Mouse (Mus musculus): ENCODE data around the gene Ndufaf2. TPM values are rescaled to one million over a fixed set of nuclear protein-coding genes. Genes with fewer than 3 reads are reported as not detected.

Ndufaf2 gene
- total RNA-seq, 1 experiment from 2014 or later = 10.6 TPM

DNA sequence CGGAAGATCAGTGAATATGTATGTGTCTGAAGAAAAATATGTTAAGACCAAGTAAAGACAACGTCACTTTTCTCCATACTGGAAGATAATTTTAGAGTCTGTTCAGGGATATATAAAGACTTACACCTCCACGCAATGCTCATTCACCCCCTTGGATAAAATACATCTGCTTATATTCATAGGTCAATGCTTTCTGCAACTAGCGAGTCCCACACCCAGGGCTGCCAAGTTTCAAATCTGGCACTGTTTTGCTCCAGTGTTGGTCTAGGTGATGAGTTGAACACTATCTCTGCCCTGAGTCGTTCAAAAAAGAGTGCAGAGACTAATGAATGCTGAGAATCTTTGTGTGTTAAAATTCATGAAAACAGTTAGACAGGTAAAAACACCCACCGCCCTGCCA, 47.5 kb downstream of the Ndufaf2 start:
- ATAC-seq (ENCODE audit: extremely low read depth, insufficient number of reproducible peaks, low FRiP score, poor library complexity, severe bottlenecking) = no peak

DNA sequence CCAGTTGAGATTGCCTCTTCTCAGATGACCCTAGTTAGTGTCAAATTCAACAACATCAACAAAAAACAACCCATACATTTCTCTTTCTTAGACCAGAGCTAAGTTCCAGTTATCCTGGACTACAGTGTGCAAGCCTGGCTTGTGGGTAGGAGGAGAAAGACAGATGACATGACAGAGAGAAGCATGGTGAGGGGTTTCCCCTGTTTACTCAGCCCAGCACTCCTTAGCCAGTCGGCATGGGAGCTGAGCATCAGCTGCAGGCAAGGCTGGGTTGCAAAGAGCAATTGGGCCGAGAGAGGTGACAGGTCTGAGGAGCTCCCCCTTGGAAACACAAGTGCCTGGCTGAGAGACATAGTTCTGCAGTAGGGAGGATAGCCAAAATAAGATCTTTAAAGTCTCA, 57.7 kb downstream of the Ndufaf2 start:
- no peak for ATAC-seq (ENCODE audit: extremely low read depth, insufficient number of reproducible peaks, low FRiP score, poor library complexity, severe bottlenecking)

DNA sequence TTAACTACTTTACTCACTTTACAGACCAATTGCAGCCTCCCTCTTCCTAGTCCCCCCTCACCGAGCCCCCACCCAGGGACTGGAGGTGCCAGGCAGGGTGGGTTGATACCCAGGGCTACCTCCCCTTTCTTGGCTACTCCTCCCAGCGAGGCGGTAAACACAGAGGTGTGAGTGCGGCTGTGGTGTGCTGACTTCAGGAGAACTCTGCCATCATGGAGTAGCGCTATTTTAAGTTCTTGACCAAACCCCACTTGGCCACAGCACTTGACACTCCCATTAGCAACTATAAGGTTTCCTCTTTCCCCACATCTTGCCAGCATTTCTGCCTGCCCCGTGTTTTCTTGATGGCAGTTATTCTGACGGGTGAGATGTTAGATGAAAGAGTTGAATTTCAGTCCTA, 62.0 kb downstream of the Ndufaf2 start:
- no peak for ATAC-seq (ENCODE audit: extremely low read depth, insufficient number of reproducible peaks, low FRiP score, poor library complexity, severe bottlenecking)

DNA sequence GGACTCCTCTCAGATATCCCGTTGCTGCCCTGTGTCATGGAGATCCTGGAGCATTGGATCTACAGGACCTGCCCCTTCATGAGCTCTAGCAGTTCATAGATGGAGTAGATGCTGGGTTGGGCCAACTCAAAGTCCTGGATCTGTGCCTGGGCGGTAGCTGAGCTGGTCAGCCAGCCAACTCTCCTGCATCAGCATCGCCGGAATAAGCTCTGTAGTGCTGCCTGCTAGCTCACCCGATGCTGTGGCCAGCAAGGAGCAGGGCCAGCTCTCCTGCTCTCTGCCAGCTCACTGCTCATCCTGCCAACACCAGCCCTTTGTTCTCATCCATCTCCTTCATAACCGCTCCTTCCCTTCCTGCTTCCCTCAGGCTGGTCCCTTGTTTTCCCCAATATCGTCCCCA, 62.8 kb downstream of the Ndufaf2 start:
- ATAC-seq (ENCODE audit: extremely low read depth, insufficient number of reproducible peaks, low FRiP score, poor library complexity, severe bottlenecking) = no peak

DNA sequence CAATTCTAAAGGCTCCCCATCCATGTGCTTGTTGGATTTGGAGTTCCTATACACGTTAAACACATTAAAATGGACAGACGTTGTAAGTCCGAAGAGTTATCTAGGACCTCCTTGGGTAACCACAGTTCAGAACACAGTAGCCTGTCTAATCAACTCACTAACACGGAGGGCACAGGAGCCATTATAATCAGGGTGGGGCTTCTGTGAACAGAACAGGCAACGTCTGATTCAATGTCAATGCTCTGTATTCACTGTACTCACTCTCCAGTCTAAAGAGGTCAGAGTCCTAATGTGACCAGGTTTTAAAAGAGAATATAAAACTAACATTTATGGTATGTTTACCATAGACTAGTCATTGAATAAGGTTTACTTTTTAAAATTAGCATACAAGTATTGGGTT, 63.7 kb downstream of the Ndufaf2 start:
- ATAC-seq (ENCODE audit: extremely low read depth, insufficient number of reproducible peaks, low FRiP score, poor library complexity, severe bottlenecking) = no peak

DNA sequence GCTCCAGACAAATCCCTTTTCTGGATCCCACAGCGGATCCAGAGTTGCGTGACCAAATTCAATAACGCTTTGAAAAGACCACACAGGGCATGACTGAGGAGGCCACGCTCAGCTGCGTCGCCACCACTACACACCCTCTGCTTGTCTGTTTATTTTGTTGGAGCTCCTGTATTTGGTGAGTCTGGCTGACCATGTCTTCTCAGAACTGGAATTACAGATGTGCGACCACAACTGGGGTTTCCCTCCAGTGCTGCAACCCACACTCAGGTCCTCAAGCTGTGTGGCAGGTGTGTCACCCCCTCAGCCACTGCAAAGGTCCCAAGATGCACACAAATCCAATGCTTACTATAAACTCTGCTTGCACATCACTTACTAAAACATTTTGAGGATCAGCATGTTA, 66.1 kb downstream of the Ndufaf2 start:
- no peak for ATAC-seq (ENCODE audit: extremely low read depth, insufficient number of reproducible peaks, low FRiP score, poor library complexity, severe bottlenecking)

DNA sequence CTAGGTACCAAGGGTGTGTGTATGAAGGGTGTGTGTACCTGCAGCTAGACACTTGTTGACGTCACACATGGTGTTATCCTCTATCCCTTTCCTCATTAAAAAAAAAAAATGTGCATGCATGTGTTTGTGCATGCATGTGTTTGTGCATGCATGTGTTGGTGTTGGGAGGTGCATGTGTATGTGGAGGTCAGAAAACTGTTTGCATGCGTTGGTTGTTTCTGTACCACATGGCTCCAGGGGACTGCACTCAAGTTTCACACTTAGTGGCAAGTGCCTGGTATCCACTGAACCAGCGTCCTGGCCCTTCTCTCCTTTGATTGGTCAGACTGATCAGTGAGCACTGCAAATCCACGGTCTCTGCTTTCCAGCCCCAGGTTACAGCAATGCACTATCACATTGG, 71.7 kb downstream of the Ndufaf2 start:
- no peak for ATAC-seq (ENCODE audit: extremely low read depth, insufficient number of reproducible peaks, low FRiP score, poor library complexity, severe bottlenecking)

DNA sequence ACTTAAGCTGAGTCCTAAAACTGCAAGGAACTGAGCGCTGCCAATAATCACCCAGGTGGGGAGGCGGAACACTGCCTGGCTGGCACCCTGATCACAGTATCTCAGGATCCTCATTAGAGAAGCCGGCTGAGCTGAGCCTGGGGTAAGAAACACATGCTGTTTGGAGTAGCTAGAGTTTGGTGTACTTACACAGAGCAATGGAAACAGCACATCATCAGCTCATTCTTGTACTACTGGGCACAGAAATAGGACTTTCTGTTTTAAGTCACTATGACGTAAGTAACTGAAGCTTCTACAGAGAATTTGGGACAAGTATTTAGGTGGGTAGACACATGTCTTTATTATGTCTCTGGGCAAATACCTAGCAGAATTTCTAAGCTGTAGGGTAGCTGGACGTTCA, 72.4 kb downstream of the Ndufaf2 start:
- no peak for ATAC-seq (ENCODE audit: extremely low read depth, insufficient number of reproducible peaks, low FRiP score, poor library complexity, severe bottlenecking)

DNA sequence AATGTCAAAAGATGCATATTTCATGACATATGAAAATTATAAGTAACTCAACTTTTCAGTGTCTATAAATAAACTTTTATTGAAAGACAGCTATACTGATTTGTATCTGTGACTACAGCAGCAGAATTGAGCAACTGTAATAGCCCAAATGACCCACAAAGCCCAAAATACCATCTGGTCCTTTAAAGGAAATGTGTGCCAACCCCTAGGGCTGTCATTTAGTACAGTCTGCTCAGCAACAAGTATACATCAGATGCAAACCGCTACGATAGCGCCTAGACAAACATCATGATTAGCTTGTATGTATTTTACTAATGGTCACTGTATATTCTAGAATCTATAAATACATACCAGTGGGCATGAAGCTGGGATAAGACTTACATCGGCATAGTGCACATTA, 74.3 kb downstream of the Ndufaf2 start:
- ATAC-seq (ENCODE audit: extremely low read depth, insufficient number of reproducible peaks, low FRiP score, poor library complexity, severe bottlenecking) = no peak

DNA sequence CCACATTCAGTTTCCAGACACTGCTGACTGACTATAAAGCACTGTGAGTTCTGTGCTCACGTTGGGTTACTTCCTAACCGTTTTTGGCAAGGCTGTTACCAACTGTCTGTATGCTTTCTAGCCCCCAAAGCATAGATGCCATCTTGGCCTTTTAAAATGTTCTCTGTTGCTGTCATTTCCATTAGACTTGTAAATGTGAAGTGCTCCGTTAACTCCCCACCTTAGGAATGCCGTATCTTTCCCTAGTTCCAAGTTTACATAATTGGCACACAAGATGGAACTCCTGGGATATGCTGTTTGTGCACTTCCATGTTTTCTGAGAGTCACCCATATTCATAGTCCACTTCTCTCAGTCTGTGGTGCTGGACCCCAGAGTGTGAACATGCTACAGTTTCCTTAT, 80.5 kb downstream of the Ndufaf2 start:
- ATAC-seq (ENCODE audit: extremely low read depth, insufficient number of reproducible peaks, low FRiP score, poor library complexity, severe bottlenecking) = no peak

DNA sequence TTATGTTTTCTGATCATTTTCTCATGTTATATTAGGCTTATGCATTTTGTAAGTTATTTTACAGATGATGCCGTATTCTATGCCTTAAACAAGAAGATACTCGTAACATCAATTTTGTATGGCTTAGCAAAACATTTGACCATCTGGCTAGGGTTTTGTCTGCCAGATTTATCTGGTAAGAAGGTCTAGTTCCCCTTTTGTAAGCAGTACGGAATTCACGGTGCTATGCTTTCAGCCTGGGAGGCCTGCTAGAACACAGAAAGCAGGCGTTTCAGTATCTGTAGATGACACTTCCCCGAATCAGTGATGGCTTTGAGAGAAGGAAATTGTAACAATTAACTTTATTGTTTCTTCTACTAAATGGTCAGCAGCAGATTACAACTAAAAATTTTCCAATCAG, 80.9 kb downstream of the Ndufaf2 start:
- ATAC-seq (ENCODE audit: extremely low read depth, insufficient number of reproducible peaks, low FRiP score, poor library complexity, severe bottlenecking) = no peak

DNA sequence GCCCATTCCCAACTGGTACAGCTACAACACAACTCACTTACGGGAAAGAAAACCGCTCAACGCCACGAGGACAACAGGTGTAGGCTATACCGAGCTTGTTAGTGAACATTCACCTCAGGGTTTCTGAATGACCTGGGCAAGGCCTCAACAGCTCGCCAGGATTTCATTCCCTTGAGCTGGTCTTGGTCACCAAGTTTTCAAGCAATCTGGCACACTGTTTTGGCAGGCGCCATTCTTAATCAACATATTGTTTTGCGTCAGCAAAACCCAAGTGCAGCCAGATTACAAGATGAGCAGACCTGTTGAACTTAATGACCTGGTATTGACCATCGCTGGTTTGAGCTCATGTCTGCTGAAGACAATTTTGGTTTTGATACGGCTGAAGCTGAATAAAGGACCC, 88.3 kb downstream of the Ndufaf2 start:
- no peak for ATAC-seq (ENCODE audit: extremely low read depth, insufficient number of reproducible peaks, low FRiP score, poor library complexity, severe bottlenecking)

DNA sequence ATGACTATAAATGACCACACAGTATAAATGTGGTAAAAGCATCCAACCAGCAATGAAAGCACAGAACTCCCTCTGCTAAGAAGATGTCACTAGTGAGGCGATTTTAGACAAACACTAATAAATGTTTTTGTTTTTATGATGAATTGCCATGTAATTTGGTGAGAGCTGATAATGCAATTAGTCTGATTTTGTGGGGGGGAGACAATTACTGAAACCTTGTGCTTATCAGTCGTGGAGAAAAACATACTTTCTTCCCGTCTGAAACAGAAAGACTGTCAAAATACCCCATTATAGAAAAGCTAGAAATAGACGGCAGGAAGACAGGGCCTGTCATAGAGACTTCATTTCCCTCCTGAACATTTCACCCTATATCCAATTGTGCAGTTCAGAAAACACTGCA, 89.3 kb downstream of the Ndufaf2 start:
- ATAC-seq (ENCODE audit: extremely low read depth, insufficient number of reproducible peaks, low FRiP score, poor library complexity, severe bottlenecking) = no peak

DNA sequence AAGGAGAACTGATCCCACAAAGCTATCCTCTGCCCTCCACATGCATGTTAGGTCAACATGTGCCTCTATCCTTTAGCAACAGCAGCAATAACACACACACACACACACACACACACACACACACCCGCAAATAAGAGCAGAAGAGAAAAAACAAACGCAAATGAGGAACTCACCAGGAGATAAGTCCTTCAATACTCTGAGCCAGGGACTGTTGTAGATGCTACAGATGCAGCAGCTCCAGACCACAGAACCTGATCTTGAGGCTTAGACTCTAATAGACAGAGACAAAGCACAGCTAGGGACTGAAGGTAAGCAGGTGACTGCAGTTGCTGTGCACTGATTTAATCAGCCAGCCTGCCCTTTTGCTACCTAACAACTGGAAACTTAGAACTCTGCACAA, 92.4 kb downstream of the Ndufaf2 start:
- no peak for ATAC-seq (ENCODE audit: extremely low read depth, insufficient number of reproducible peaks, low FRiP score, poor library complexity, severe bottlenecking)

DNA sequence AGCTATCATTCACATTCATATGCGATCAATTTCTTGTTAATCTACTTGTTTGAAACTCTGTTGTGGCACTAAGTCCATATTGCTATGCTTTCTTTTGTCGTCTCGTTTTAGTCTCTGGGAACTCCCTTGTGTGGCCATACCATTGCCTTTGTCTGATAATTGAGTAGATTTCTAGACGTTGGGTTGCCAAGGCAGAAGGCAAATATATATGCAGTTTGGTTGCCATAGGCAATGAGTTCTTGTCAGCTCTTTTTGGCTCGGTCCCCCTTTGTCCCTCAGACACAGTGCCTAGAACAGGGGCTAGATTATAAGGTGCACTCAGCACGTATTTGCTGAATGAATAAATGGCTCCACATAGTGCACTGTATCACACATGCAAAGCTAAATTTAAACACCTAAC, 94.1 kb downstream of the Ndufaf2 start:
- no peak for ATAC-seq (ENCODE audit: extremely low read depth, insufficient number of reproducible peaks, low FRiP score, poor library complexity, severe bottlenecking)

DNA sequence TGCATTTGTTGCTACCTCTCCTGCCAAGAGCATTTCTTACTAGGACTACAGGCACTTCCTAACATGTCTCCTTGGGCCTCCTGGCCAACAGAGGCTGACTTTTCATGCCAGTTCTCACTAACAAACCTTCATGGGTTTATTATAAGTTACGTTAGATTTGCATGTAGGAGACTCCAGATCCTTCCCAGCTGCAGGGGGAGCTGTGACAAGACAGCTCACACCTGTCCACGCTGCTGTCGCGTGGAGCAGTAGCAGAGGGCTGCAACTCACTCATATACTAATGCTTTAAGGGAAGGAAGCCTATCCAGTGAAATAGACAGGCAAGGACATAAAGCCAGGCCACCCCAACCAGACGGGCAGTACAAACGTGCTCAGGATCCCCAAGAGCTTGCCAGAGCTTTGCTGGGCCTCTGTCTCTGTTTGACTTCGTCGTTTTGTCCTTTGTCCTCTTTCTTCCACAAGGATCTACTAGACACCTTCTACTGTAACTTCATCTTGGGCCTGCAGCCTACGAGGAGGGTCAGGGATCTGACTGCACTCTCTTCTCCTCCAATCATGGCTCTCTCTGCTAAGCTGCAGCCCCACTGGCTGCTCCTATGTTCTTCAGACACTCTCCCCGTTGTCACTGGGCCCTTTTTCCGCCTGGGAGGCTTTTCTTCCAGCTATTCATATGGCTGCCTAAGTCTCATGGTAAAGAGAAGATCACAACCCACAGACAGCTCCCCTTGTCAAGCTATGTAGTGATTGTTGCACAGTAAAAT, 94.9 kb downstream of the Ndufaf2 start:
- ATAC-seq (ENCODE audit: extremely low read depth, insufficient number of reproducible peaks, low FRiP score, poor library complexity, severe bottlenecking) = no peak

DNA sequence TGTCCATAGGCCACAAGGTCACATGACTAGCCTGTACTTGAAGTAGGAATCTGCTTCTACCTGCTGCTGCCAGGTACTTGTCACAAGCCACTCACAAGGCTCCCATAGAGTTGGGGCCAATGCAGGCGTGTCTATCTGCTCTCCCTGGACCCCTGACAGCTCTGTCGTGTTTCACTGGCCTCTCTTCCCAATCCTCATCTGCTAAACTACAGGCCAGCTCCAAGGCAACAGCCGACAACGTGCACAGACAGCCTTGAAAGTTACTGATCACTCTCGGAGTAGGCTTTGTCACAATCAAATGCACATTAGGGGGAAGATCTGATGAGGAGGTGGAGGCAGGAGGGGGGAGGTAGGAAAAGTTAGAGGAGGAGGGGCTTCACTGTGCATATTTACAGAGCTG, 95.5 kb downstream of the Ndufaf2 start:
- ATAC-seq (ENCODE audit: extremely low read depth, insufficient number of reproducible peaks, low FRiP score, poor library complexity, severe bottlenecking) = no peak

DNA sequence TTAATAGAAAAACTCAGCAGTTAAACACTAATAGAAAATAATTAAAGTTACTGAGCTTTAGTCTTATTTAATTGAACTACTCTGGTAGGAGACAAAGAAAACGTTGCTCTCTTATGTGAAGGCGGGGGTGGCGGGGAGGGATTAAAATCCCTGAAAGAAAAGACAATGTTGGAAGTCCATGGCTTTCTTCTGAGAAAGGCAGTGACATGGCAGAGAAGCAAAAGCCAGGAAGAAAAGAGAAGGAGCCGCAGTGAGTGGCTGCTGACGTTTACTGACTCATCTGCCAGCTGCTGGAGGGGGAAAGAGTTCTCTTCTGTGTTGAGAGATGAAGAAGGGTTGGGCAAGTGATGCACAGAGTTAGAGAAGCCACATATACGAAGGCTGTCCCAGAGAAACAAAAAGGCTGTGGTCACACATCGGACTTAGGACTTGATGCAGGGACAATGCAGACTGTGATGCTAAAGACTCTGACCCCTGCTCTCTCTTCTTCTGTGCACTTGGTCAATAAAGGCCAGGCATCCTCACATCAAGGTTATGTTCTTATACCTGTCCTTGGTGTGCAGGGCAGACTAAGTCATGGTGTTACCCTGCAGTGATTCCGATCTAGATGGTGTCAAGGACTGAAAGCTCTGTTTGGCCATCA, 97.4 kb downstream of the Ndufaf2 start:
- ATAC-seq (ENCODE audit: extremely low read depth, insufficient number of reproducible peaks, low FRiP score, poor library complexity, severe bottlenecking) = no peak

DNA sequence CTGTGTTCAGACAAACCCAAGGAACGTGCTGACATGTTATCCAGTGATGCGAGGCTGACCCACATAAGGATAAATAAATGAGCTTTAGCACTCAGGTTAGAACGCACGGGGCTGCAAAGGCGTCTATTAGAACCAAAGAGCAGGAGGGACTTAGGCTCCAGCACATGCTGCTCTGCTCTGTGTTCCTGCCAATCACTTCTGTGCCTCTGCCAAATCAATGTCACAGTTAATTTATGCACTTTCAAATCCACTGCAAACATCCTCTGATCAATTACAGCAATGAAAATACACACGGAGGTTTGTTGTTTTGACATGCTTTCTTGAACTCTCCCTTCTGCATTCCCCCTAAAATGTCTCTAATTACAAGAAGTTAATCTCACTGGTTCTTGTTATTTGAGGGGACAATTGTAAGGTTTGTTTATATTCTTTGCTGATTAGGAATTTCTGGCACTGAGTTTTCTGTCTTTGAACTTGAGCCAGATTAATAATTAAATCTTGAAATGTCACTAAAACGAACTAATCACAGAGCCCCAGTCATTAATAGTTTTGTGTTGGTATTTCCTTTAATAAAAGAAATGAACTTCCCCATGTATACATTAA, 98.0 kb downstream of the Ndufaf2 start:
- no peak for ATAC-seq (ENCODE audit: extremely low read depth, insufficient number of reproducible peaks, low FRiP score, poor library complexity, severe bottlenecking)

DNA sequence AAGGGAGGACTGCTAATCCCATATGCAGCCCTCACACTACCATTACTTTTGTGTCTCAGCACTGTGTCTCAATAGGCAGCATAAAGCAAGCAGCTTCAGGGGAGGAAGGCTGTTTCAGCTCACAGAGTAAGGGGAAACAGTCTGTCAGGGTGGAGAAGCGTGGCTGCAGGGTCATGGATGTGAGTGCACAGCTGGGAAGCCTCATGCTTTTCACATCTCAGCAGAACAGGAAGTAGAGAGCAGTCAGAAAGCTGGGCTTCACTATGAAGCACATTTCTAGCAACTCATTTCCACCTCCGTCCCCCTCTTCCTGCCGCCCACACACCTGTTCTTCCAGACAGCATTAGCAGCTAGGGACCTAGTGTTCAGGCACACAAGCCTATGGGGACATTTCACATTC, 101.5 kb downstream of the Ndufaf2 start:
- no peak for ATAC-seq (ENCODE audit: extremely low read depth, insufficient number of reproducible peaks, low FRiP score, poor library complexity, severe bottlenecking)

Measured in neutrophil, adult 5-6 weeks (primary cell).